ENCODE assay signal across 12 mouse cellular contexts in the genomic region with DNA sequence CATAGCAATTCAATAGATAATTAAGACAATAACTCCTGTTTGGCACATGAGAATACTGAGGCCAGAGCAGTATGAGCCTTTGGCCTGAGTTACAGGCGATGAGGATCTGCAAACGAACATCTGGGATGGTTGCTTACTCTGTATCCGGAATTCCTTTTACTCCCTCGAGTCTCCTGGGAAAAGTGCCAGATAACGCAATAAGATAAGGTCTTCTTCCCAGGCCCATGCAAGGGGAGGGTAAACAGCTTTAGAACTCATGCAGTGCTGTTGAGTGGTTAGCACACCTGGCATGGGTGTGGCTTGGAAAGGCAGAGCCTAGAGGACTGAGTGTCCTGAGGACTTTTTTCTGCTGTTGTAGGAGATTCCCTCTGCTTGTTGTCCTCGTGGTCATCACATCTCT.
DNase-seq lines count a peak whose midpoint lies in the region; ATAC-seq and TF ChIP-seq lines count a peak whose summit lies in the region.
"Had no signal": no experiment of that assay in that cellular context is flagged by ENCODE, and none has a peak within 500 bp of the region (broad histone marks: within the 10 kb centered on the region; RNA-seq: fewer than 3 reads in every experiment).

No protein-coding gene starts in this region.

- H3K4me2 ChIP-seq in hindbrain, postnatal 0 days (ENCODE audit: low read depth, low read length), result no peak overlapping the region
- no peak overlapping the region for H3K4me2 ChIP-seq in hindbrain, embryonic 13.5 days
- no peak overlapping the region for H3K4me2 ChIP-seq in stomach, postnatal 0 days (replicated peaks; ENCODE audit: low read depth)

- no peaks in the 10 kb centered on the region for H3K4me1 ChIP-seq in hindbrain, postnatal 0 days (ENCODE audit: insufficient read depth, low read length)
- no peaks in the 10 kb centered on the region for H3K4me1 ChIP-seq in hindbrain, embryonic 13.5 days (replicated peaks)
- no peaks in the 10 kb centered on the region for H3K4me1 ChIP-seq in stomach, postnatal 0 days (replicated peaks; ENCODE audit: control insufficient read depth, insufficient read depth)

- 69% methylated on average over 6 of the region's 6 CpGs for WGBS in hindbrain, postnatal 0 days
- 64% methylated on average over 6 of the region's 6 CpGs for whole genome bisulfite sequencing in hindbrain, embryonic 13.5 days
- WGBS in stomach, postnatal 0 days, result 27% methylated on average over 6 of the region's 6 CpGs

- intact Hi-C loops in heart, postnatal 14 days (cut with DNase I), result no loop called here

- TF ChIP-seq CTCF in hindbrain, postnatal 0 days (IDR thresholded peaks at IDR 0.05; ENCODE audit: low read depth), result no peak
- no peak for TF ChIP-seq CTCF in stomach, postnatal 0 days (IDR thresholded peaks at IDR 0.05; ENCODE audit: low read depth)

- H3K27me3 ChIP-seq in hindbrain, postnatal 0 days (ENCODE audit: insufficient read depth, low read length), result no peaks in the 10 kb centered on the region
- no peaks in the 10 kb centered on the region for H3K27me3 ChIP-seq in hindbrain, embryonic 13.5 days
- no peaks in the 10 kb centered on the region for H3K27me3 ChIP-seq in stomach, postnatal 0 days (ENCODE audit: control insufficient read depth, insufficient read depth, low read length)

- peak; percentile 2 for DNase-seq in hindbrain, postnatal 0 days (ENCODE audit: low spot score)
- DNase-seq in 3T3-L1 (ENCODE audit: low read depth, low spot score), result peak; percentile 65
- peak; percentile 2 for DNase-seq in fibroblast of lung, adult 2 months (ENCODE audit: low read depth)
- peak; percentile 2 to 8 for DNase-seq in heart, postnatal 14 days
- no peak for DNase-seq in adrenal gland, postnatal 10 days
- DNase-seq in cerebellum, postnatal 25 days, result no peak
- DNase-seq in stomach, postnatal 0 days (ENCODE audit: low spot score), result no peak
- DNase-seq: adrenal gland, adult 8-10 months; kidney, adult 11 months; layer of hippocampus, adult 9-11 months had no signal

- no peak overlapping the region for H3K9ac ChIP-seq in hindbrain, postnatal 0 days (replicated peaks; ENCODE audit: low read length)
- H3K9ac ChIP-seq in hindbrain, embryonic 13.5 days, result no peak overlapping the region
- H3K9ac ChIP-seq in stomach, postnatal 0 days (ENCODE audit: low read length), result no peak overlapping the region
- H3K9ac ChIP-seq: liver, embryonic 14.5 days had no signal

- H3K36me3 ChIP-seq in hindbrain, postnatal 0 days (ENCODE audit: insufficient read depth, low read length), result no peaks in the 10 kb centered on the region
- H3K36me3 ChIP-seq in hindbrain, embryonic 13.5 days, result no peaks in the 10 kb centered on the region
- no peaks in the 10 kb centered on the region for H3K36me3 ChIP-seq in stomach, postnatal 0 days (ENCODE audit: control insufficient read depth, insufficient read depth, low read length)

- H3K4me3 ChIP-seq in hindbrain, postnatal 0 days (ENCODE audit: low read length), result no peak overlapping the region
- H3K4me3 ChIP-seq in hindbrain, embryonic 13.5 days, result no peak overlapping the region
- H3K4me3 ChIP-seq in stomach, postnatal 0 days (ENCODE audit: low read depth, low read length), result no peak overlapping the region

- no peaks in the 10 kb centered on the region for H3K9me3 ChIP-seq in hindbrain, postnatal 0 days (ENCODE audit: low read length)
- no peaks in the 10 kb centered on the region for H3K9me3 ChIP-seq in hindbrain, embryonic 13.5 days
- H3K9me3 ChIP-seq in stomach, postnatal 0 days (ENCODE audit: control insufficient read depth, low read length), result no peaks in the 10 kb centered on the region

- no peak for ATAC-seq in hindbrain, postnatal 0 days
- ATAC-seq in hindbrain, embryonic 13.5 days (ENCODE audit: low FRiP score), result no peak
- ATAC-seq in stomach, postnatal 0 days (ENCODE audit: low FRiP score, low TSS enrichment), result no peak

- TF ChIP-seq EP300 in stomach, postnatal 0 days (optimal IDR thresholded peaks at IDR 0.05), result no peak

- no peak overlapping the region for H3K27ac ChIP-seq in hindbrain, postnatal 0 days
- H3K27ac ChIP-seq in hindbrain, embryonic 13.5 days, result no peak overlapping the region
- H3K27ac ChIP-seq in stomach, postnatal 0 days (replicated peaks), result no peak overlapping the region
- H3K27ac ChIP-seq: liver, embryonic 14.5 days had no signal

Comparison
In these comparisons a context has a peak if more than half of its experiments do, and no peak if none do; other contexts are left out.
1. DNase-seq: peak in hindbrain, postnatal 0 days (single experiment), 3T3-L1 (single experiment), fibroblast of lung, adult 2 months (single experiment) and heart, postnatal 14 days (2 of 2); none in adrenal gland, postnatal 10 days (single experiment), cerebellum, postnatal 25 days (0 of 2) and stomach, postnatal 0 days (single experiment).